Mouse (Mus musculus): Measurements from ENCODE around the gene Lhx3. TPM values are rescaled to one million over a fixed set of nuclear protein-coding genes. Genes with fewer than 3 reads are reported as not detected.

The Lhx3 gene
- polyA plus RNA-seq, 1 experiment: not detected

DNA sequence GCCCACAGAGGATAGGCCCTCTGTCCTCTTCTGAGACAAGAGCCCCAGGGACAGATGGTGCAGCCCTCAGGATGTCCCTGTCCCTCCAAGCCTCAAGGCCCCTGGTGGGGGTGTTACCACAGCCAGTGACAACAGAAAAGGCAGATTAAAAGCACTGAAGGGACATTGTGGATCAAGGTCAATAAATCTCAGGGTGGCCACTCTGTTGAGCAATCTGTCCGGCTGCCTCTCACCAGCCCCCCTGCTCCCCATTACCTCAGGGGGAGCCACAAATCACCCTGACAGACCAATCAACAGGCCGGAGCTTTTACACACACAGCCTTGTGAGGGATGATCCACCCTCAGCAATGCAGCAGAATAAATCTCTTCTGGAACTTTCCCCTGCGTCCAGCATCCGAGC, 32.9 kb downstream of the Lhx3 start:
- Histone ChIP-seq H3K27me3 (ENCODE audit: control insufficient read depth, insufficient read depth, insufficient read length) (peaks cover 87% of the 10 kb centered on the region), H3K79me2 (ENCODE audit: control insufficient read depth, insufficient read depth) (no peaks in the 10 kb centered on the region), H3K4me2 (ENCODE audit: low read depth) (no peak overlapping the region), H3ac (ENCODE audit: control insufficient read depth, insufficient read length) (no peak overlapping the region), H3K4me3 (no peak overlapping the region), H3K36me3 (ENCODE audit: control insufficient read depth, insufficient read depth) (no peaks in the 10 kb centered on the region)
- no peak for TF ChIP-seq CEBPB (IDR thresholded peaks at IDR 0.05; ENCODE audit: insufficient read depth, poor library complexity, severe bottlenecking)
- TF ChIP-seq POLR2A (IDR thresholded peaks at IDR 0.05; ENCODE audit: insufficient read length, low read depth): no peak
- no peak for TF ChIP-seq SRF (IDR thresholded peaks at IDR 0.05; ENCODE audit: control insufficient read depth, insufficient read length, low read depth)
- TF ChIP-seq REST (IDR thresholded peaks at IDR 0.05; ENCODE audit: insufficient read depth, insufficient read length): no peak
- TF ChIP-seq USF1 (IDR thresholded peaks at IDR 0.05; ENCODE audit: low read depth): no peak
- TF ChIP-seq MAX (IDR thresholded peaks at IDR 0.05; ENCODE audit: low read depth): no peak
- TF ChIP-seq MYOD1 (IDR thresholded peaks at IDR 0.05; ENCODE audit: control insufficient read depth in 1 of 3, insufficient read length in 2 of 3, low read depth in 2 of 3): no peak
- no peak for TF ChIP-seq MYOG (IDR thresholded peaks at IDR 0.05; ENCODE audit: control insufficient read depth in 1 of 3, insufficient read depth in 1 of 3, insufficient read length in 2 of 3, low read depth in 2 of 3)
- TF ChIP-seq E2F4 (IDR thresholded peaks at IDR 0.05; ENCODE audit: insufficient read depth): no peak
- TF ChIP-seq POLR2AphosphoS2 (IDR thresholded peaks at IDR 0.05; ENCODE audit: insufficient read length, low read depth): no peak
- TF ChIP-seq TCF12 (IDR thresholded peaks at IDR 0.05; ENCODE audit: insufficient read depth, poor library complexity, severe bottlenecking): no peak
- no peak for TF ChIP-seq TCF3 (IDR thresholded peaks at IDR 0.05; ENCODE audit: insufficient read length, low read depth)

DNA sequence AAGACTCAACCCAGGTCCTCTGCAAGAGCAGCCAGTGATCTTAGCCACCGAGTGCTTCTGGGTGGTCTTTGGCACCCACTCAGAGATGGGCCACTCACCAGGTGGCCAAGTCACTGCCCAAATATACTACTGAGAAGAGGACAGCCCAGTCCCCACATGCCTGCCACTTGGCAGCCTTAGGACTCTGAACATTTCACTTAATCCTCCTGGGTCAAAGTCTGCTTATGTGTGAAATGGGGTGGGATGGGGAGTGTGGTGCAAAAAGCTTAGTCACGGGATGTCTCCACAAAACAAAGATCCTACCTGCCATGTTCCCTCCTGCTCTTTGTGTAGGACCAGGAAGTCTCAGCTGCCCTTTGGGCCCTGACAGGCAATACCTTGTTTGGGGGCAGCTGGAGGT, 35.9 kb downstream of the Lhx3 start:
- peaks cover 90% of the 10 kb centered on the region for H3K27me3 ChIP-seq (ENCODE audit: control insufficient read depth, insufficient read depth, insufficient read length)
- no peak for TF ChIP-seq POLR2AphosphoS2 (IDR thresholded peaks at IDR 0.05; ENCODE audit: insufficient read length, low read depth)
- TF ChIP-seq E2F4 (IDR thresholded peaks at IDR 0.05; ENCODE audit: insufficient read depth): no peak
- no peak for TF ChIP-seq MYOD1 (IDR thresholded peaks at IDR 0.05; ENCODE audit: control insufficient read depth in 1 of 3, insufficient read length in 2 of 3, low read depth in 2 of 3)
- TF ChIP-seq SRF (IDR thresholded peaks at IDR 0.05; ENCODE audit: control insufficient read depth, insufficient read length, low read depth): no peak
- TF ChIP-seq TCF12 (IDR thresholded peaks at IDR 0.05; ENCODE audit: insufficient read depth, poor library complexity, severe bottlenecking): no peak
- TF ChIP-seq MAX (IDR thresholded peaks at IDR 0.05; ENCODE audit: low read depth): no peak
- TF ChIP-seq POLR2A (IDR thresholded peaks at IDR 0.05; ENCODE audit: insufficient read length, low read depth): no peak
- TF ChIP-seq TCF3 (IDR thresholded peaks at IDR 0.05; ENCODE audit: insufficient read length, low read depth): no peak
- no peak for TF ChIP-seq CEBPB (IDR thresholded peaks at IDR 0.05; ENCODE audit: insufficient read depth, poor library complexity, severe bottlenecking)
- TF ChIP-seq MYOG (IDR thresholded peaks at IDR 0.05; ENCODE audit: control insufficient read depth in 1 of 3, insufficient read depth in 1 of 3, insufficient read length in 2 of 3, low read depth in 2 of 3): no peak
- TF ChIP-seq USF1 (IDR thresholded peaks at IDR 0.05; ENCODE audit: low read depth): no peak
- no peak for TF ChIP-seq REST (IDR thresholded peaks at IDR 0.05; ENCODE audit: insufficient read depth, insufficient read length)
- H3ac ChIP-seq (ENCODE audit: control insufficient read depth, insufficient read length): no peak overlapping the region
- no peaks in the 10 kb centered on the region for H3K79me2 ChIP-seq (ENCODE audit: control insufficient read depth, insufficient read depth)
- no peaks in the 10 kb centered on the region for H3K36me3 ChIP-seq (ENCODE audit: control insufficient read depth, insufficient read depth)
- H3K4me2 ChIP-seq (ENCODE audit: low read depth): no peak overlapping the region
- H3K4me3 ChIP-seq: no peak overlapping the region

DNA sequence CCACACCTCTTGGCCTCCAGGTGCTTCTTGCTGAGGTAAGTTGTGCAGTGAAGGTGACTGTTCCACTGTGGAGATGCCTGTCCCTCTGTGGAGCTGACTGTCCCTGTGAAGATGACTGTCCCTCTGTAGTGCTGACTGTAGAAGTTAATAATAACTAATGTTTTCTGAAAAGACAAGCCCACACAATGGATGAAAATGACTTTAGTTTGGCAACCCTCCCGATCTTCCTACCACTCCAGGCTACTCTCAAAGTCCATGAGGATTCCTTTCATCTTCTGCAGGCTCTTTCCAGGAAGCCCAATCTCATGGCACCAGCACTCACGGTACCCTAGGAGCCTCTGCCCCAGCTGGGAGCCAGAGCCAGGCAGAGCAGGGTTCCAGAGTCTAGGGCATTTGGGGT, 37.7 kb downstream of the Lhx3 start:
- no peak overlapping the region for H3ac ChIP-seq (ENCODE audit: control insufficient read depth, insufficient read length)
- H3K36me3 ChIP-seq (ENCODE audit: control insufficient read depth, insufficient read depth): no peaks in the 10 kb centered on the region
- H3K27me3 ChIP-seq (ENCODE audit: control insufficient read depth, insufficient read depth, insufficient read length): peaks cover 84% of the 10 kb centered on the region
- H3K79me2 ChIP-seq (ENCODE audit: control insufficient read depth, insufficient read depth): no peaks in the 10 kb centered on the region
- no peak overlapping the region for H3K4me2 ChIP-seq (ENCODE audit: low read depth)
- TF ChIP-seq REST (IDR thresholded peaks at IDR 0.05; ENCODE audit: insufficient read depth, insufficient read length) (no peak), CEBPB (IDR thresholded peaks at IDR 0.05; ENCODE audit: insufficient read depth, poor library complexity, severe bottlenecking) (no peak), MYOD1 (IDR thresholded peaks at IDR 0.05; ENCODE audit: control insufficient read depth in 1 of 3, insufficient read length in 2 of 3, low read depth in 2 of 3) (no peak), USF1 (IDR thresholded peaks at IDR 0.05; ENCODE audit: low read depth) (no peak), POLR2AphosphoS2 (IDR thresholded peaks at IDR 0.05; ENCODE audit: insufficient read length, low read depth) (no peak), TCF3 (IDR thresholded peaks at IDR 0.05; ENCODE audit: insufficient read length, low read depth) (no peak), MAX (IDR thresholded peaks at IDR 0.05; ENCODE audit: low read depth) (no peak), TCF12 (IDR thresholded peaks at IDR 0.05; ENCODE audit: insufficient read depth, poor library complexity, severe bottlenecking) (no peak), MYOG (IDR thresholded peaks at IDR 0.05; ENCODE audit: control insufficient read depth in 1 of 3, insufficient read depth in 1 of 3, insufficient read length in 2 of 3, low read depth in 2 of 3) (no peak), E2F4 (IDR thresholded peaks at IDR 0.05; ENCODE audit: insufficient read depth) (no peak), POLR2A (IDR thresholded peaks at IDR 0.05; ENCODE audit: insufficient read length, low read depth) (no peak), SRF (IDR thresholded peaks at IDR 0.05; ENCODE audit: control insufficient read depth, insufficient read length, low read depth) (no peak)
- no peak overlapping the region for H3K4me3 ChIP-seq

DNA sequence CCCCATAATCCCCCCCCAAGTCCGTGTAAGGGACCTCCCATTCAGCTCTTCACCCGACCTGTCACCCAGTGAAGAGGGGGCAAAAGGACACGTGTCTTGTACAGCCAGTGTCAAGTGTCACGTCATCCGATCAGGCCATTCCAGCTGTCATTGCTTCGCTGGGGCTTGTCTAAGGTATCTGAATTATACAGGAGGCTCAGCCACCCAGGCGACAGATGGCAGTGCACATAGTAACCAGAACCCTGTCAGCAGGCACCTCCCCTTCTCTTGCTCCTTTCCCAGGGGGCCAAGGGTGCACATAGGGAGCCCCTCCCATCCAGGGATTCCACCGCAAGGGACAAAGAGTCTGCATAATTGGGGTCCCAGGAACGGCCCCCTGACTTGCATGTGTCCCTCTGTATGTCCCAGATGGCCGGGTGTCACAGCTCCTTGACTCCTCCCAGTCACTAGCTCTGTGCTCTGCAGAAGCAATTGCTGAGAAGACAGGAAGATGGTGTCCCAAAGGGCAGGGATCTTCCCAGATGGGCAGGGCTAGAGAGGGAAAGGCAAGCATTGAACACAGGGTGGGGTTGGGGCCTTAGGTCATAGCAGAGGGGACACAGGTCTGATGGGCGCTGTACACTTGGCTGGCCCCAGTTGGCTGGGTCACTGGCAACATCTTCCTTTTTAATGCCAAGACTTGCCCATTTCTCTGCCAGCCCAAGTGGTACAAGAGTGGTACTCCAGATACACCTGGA, 39.1 kb downstream of the Lhx3 start:
- H3ac ChIP-seq (ENCODE audit: control insufficient read depth, insufficient read length): no peak overlapping the region
- TF ChIP-seq MYOG (IDR thresholded peaks at IDR 0.05; ENCODE audit: control insufficient read depth in 1 of 3, insufficient read depth in 1 of 3, insufficient read length in 2 of 3, low read depth in 2 of 3) (peak in 1 of 3 experiments; percentile 17), MYOD1 (IDR thresholded peaks at IDR 0.05; ENCODE audit: control insufficient read depth in 1 of 3, insufficient read length in 2 of 3, low read depth in 2 of 3) (peak in 1 of 3 experiments; percentile 13), POLR2A (IDR thresholded peaks at IDR 0.05; ENCODE audit: insufficient read length, low read depth) (no peak)
- no peaks in the 10 kb centered on the region for H3K79me2 ChIP-seq (ENCODE audit: control insufficient read depth, insufficient read depth)
- H3K36me3 ChIP-seq (ENCODE audit: control insufficient read depth, insufficient read depth): no peaks in the 10 kb centered on the region
- H3K4me3 ChIP-seq: no peak overlapping the region
- H3K27me3 ChIP-seq (ENCODE audit: control insufficient read depth, insufficient read depth, insufficient read length): peaks cover 77% of the 10 kb centered on the region
- H3K4me2 ChIP-seq (ENCODE audit: low read depth): no peak overlapping the region

All from myocyte (in vitro differentiated cells).